Mouse (Mus musculus): ENCODE measurements around the gene Irak2. TPM values are rescaled to one million over a fixed set of nuclear protein-coding genes. Genes with fewer than 3 reads are reported as not detected.

Gene Irak2
- total and polyA plus RNA-seq, 3 experiments = 30.0 to 39.5 (median 32.5) TPM

GRCm38 (mm10) chr6:113683081-113683825 lies 45.0 kb downstream of the Irak2 start:
- H3K9ac ChIP-seq (ENCODE audit: insufficient read depth, low read depth) = no peak overlapping the region
- H3K27ac ChIP-seq (ENCODE audit: insufficient read depth, low read depth) = no peak overlapping the region
- TF ChIP-seq ZKSCAN1 (IDR thresholded peaks at IDR 0.05; ENCODE audit: borderline replicate concordance, low read depth, low read length) (no peak), MAZ (IDR thresholded peaks at IDR 0.05; ENCODE audit: low read depth, low read length) (no peak), PAX5 (IDR thresholded peaks at IDR 0.05; ENCODE audit: low read length) (no peak), MAFK (IDR thresholded peaks at IDR 0.05; ENCODE audit: insufficient replicate concordance, low read length) (no peak), ETS1 (conservative IDR thresholded peaks at IDR 0.05; ENCODE audit: low read depth, low read length) (no peak), ZC3H11A (IDR thresholded peaks at IDR 0.05; ENCODE audit: low read depth, low read length) (no peak), ZNF384 (IDR thresholded peaks at IDR 0.05; ENCODE audit: low read depth, low read length) (no peak), ZMIZ1 (IDR thresholded peaks at IDR 0.05; ENCODE audit: low read depth, low read length) (no peak), EP300 (IDR thresholded peaks at IDR 0.05; ENCODE audit: low read length) (no peak), USF2 (conservative IDR thresholded peaks at IDR 0.05; ENCODE audit: low read depth, low read length) (no peak), JUN (IDR thresholded peaks at IDR 0.05; ENCODE audit: insufficient read depth, low read depth, low read length) (no peak), NRF1 (IDR thresholded peaks at IDR 0.05; ENCODE audit: low read depth, low read length) (no peak), CHD1 (IDR thresholded peaks at IDR 0.05; ENCODE audit: low read depth, low read length) (no peak), MXI1 (IDR thresholded peaks at IDR 0.05; ENCODE audit: low read depth, low read length) (no peak), IRF4 (IDR thresholded peaks at IDR 0.05; ENCODE audit: low read depth, low read length) (no peak), RCOR1 (conservative IDR thresholded peaks at IDR 0.05; ENCODE audit: low read depth, low read length) (no peak), UBTF (IDR thresholded peaks at IDR 0.05; ENCODE audit: low read depth, low read length) (no peak), MEF2A (IDR thresholded peaks at IDR 0.05; ENCODE audit: borderline replicate concordance, low read depth, low read length) (no peak), USF1 (IDR thresholded peaks at IDR 0.05; ENCODE audit: low read depth, low read length) (no peak)
- dilution Hi-C loops (cut with MboI; ENCODE audit: extremely low pct_ligation_motif_present, extremely low pct_unique_long_range_greater_than_20kb, low sequenced_read_pairs) = no loop called here
- H3K79me2 ChIP-seq (replicated peaks; ENCODE audit: control insufficient read depth, extremely low read depth, insufficient read depth, poor library complexity, severe bottlenecking) = peaks cover 3% of the 10 kb centered on the region
- peaks cover 10 to 34% of the 10 kb centered on the region in 2 experiments for H3K4me1 ChIP-seq (ENCODE audit: control insufficient read depth in 1 of 2, insufficient read depth in 2 of 2)
- no peak for DNase-seq (ENCODE audit: extremely low read depth)
- H3K9me3 ChIP-seq (replicated peaks; ENCODE audit: low read length) = no peaks in the 10 kb centered on the region
- in situ Hi-C loops (cut with MboI; ENCODE audit: low pct_ligation_motif_present, low pct_unique_long_range_greater_than_20kb, low sequenced_read_pairs) = no loop called here
- peaks cover 83 to 95% of the 10 kb centered on the region in 2 experiments for H3K36me3 ChIP-seq (replicated peaks in 1 of 2; ENCODE audit: control insufficient read depth in 1 of 2, insufficient read depth in 1 of 2, low read length in 1 of 2)
- no peak overlapping the region for H3K4me3 ChIP-seq (replicated peaks in 1 of 3; ENCODE audit: low read depth in 2 of 3, low read length in 2 of 3, poor library complexity in 1 of 3)
- no peak overlapping the region for H3K4me2 ChIP-seq (ENCODE audit: insufficient read depth, low read depth, poor library complexity, severe bottlenecking)
- no peaks in the 10 kb centered on the region for H3K27me3 ChIP-seq (replicated peaks)
